Mouse (Mus musculus): ENCODE results near the gene Tenm4. TPM values are rescaled to one million over a fixed set of nuclear protein-coding genes. Genes with fewer than 3 reads are reported as not detected.

Gene Tenm4
- polyA plus RNA-seq, 1 experiment from 2014 or later = 62.8 TPM

GRCm38 (mm10) chr7:96807281-96808058 lies 636.4 kb downstream of the Tenm4 start:
- H3K36me3 ChIP-seq = 0 out of 2 replicates have a peak, but pooled peaks cover 3% of the 10 kb centered on the region
- 0 out of 2 replicates have a peak, but pooled peaks cover 6% of the 10 kb centered on the region for H3K4me1 ChIP-seq
- H3K27ac ChIP-seq = no peak overlapping the region
- H3K27me3 ChIP-seq = no peaks in the 10 kb centered on the region
- H3K9me3 ChIP-seq = no peaks in the 10 kb centered on the region
- 71% methylated on average over 15 of the region's 15 CpGs for WGBS
- no peak overlapping the region for H3K9ac ChIP-seq
- H3K4me2 ChIP-seq (replicated peaks) = no peak overlapping the region
- no peak overlapping the region for H3K4me3 ChIP-seq
- ATAC-seq (ENCODE audit: insufficient number of reproducible peaks, insufficient read depth, low FRiP score, low TSS enrichment) = no peak

GRCm38 (mm10) chr7:96808059-96808646 lies 637.1 kb downstream of the Tenm4 start:
- Histone ChIP-seq H3K36me3 (0 out of 2 replicates have a peak, but pooled peaks cover 3% of the 10 kb centered on the region), H3K4me3 (no peak overlapping the region), H3K9me3 (no peaks in the 10 kb centered on the region), H3K27ac (no peak overlapping the region), H3K4me2 (replicated peaks) (no peak overlapping the region), H3K27me3 (no peaks in the 10 kb centered on the region), H3K4me1 (peaks cover 11% of the 10 kb centered on the region), H3K9ac (no peak overlapping the region)
- no peak for ATAC-seq (ENCODE audit: insufficient number of reproducible peaks, insufficient read depth, low FRiP score, low TSS enrichment)
- WGBS = 83% methylated on average over 7 of the region's 7 CpGs

- H3K4me3 ChIP-seq = no peak overlapping the region
- ATAC-seq (ENCODE audit: insufficient number of reproducible peaks, insufficient read depth, low FRiP score, low TSS enrichment) = no peak
- H3K36me3 ChIP-seq = peaks cover 3% of the 10 kb centered on the region; the same call in 1 of the 2 replicates
- WGBS = 93% methylated on average over 11 of the region's 11 CpGs
- H3K4me2 ChIP-seq (replicated peaks) = no peak overlapping the region
- H3K9me3 ChIP-seq = no peaks in the 10 kb centered on the region
- H3K27ac ChIP-seq = no peak overlapping the region
- peaks cover 22% of the 10 kb centered on the region for H3K4me1 ChIP-seq
- H3K27me3 ChIP-seq = no peaks in the 10 kb centered on the region
- no peak overlapping the region for H3K9ac ChIP-seq
Observed at GRCm38 (mm10) chr7:96811691-96812090, 640.6 kb downstream of the Tenm4 start.

- 59% methylated on average over 5 of the region's 5 CpGs for WGBS
- H3K9ac ChIP-seq = no peak overlapping the region
- no peaks in the 10 kb centered on the region for H3K9me3 ChIP-seq
- peak overlapping the region; percentile 77 for H3K27ac ChIP-seq
- H3K4me1 ChIP-seq = peaks cover 24% of the 10 kb centered on the region
- peaks cover 3% of the 10 kb centered on the region; the same call in 1 of the 2 replicates for H3K36me3 ChIP-seq
- H3K4me3 ChIP-seq = no peak overlapping the region
- no peak overlapping the region for H3K4me2 ChIP-seq (replicated peaks)
- no peaks in the 10 kb centered on the region for H3K27me3 ChIP-seq
- ATAC-seq (ENCODE audit: insufficient number of reproducible peaks, insufficient read depth, low FRiP score, low TSS enrichment) = no peak
Observed at GRCm38 (mm10) chr7:96813036-96813435, 642.0 kb downstream of the Tenm4 start.

- Histone ChIP-seq H3K4me1 (peaks cover 24% of the 10 kb centered on the region), H3K9ac (no peak overlapping the region), H3K4me3 (no peak overlapping the region), H3K27me3 (no peaks in the 10 kb centered on the region), H3K4me2 (replicated peaks) (no peak overlapping the region), H3K9me3 (no peaks in the 10 kb centered on the region), H3K36me3 (peaks cover 3% of the 10 kb centered on the region; the same call in 1 of the 2 replicates), H3K27ac (peak overlapping the region; percentile 77)
- 50% methylated on average over 9 of the region's 9 CpGs for WGBS
- peak; percentile 56; the same call in 1 of the 2 replicates for ATAC-seq (ENCODE audit: insufficient number of reproducible peaks, insufficient read depth, low FRiP score, low TSS enrichment)
Observed at GRCm38 (mm10) chr7:96813497-96814400, 642.7 kb downstream of the Tenm4 start.

- no peaks in the 10 kb centered on the region for H3K9me3 ChIP-seq
- peaks cover 5% of the 10 kb centered on the region; the same call in 1 of the 2 replicates for H3K36me3 ChIP-seq
- peaks cover 24% of the 10 kb centered on the region for H3K4me1 ChIP-seq
- ATAC-seq (ENCODE audit: insufficient number of reproducible peaks, insufficient read depth, low FRiP score, low TSS enrichment) = no peak
- no peak overlapping the region for H3K9ac ChIP-seq
- no peak overlapping the region for H3K4me2 ChIP-seq (replicated peaks)
- no peak overlapping the region for H3K27ac ChIP-seq
- no peak overlapping the region for H3K4me3 ChIP-seq
- no peaks in the 10 kb centered on the region for H3K27me3 ChIP-seq
Observed at GRCm38 (mm10) chr7:96814581-96814980, 643.5 kb downstream of the Tenm4 start.

- Histone ChIP-seq H3K9me3 (no peaks in the 10 kb centered on the region), H3K36me3 (peaks cover 8% of the 10 kb centered on the region; the same call in 1 of the 2 replicates), H3K4me3 (no peak overlapping the region), H3K27ac (no peak overlapping the region), H3K9ac (no peak overlapping the region), H3K27me3 (no peaks in the 10 kb centered on the region), H3K4me2 (replicated peaks) (no peak overlapping the region), H3K4me1 (peaks cover 24% of the 10 kb centered on the region)
- ATAC-seq (ENCODE audit: insufficient number of reproducible peaks, insufficient read depth, low FRiP score, low TSS enrichment) = no peak
- WGBS = 44% methylated on average over 6 of the region's 6 CpGs
Observed at GRCm38 (mm10) chr7:96817030-96817674, 646.1 kb downstream of the Tenm4 start.

- peaks cover 10% of the 10 kb centered on the region; the same call in 1 of the 2 replicates for H3K36me3 ChIP-seq
- H3K27ac ChIP-seq = no peak overlapping the region
- no peak for ATAC-seq (ENCODE audit: insufficient number of reproducible peaks, insufficient read depth, low FRiP score, low TSS enrichment)
- no peaks in the 10 kb centered on the region for H3K27me3 ChIP-seq
- no peak overlapping the region for H3K4me2 ChIP-seq (replicated peaks)
- H3K4me1 ChIP-seq = peaks cover 17% of the 10 kb centered on the region
- H3K4me3 ChIP-seq = no peak overlapping the region
- no peaks in the 10 kb centered on the region for H3K9me3 ChIP-seq
- 92% methylated on average over 6 of the region's 6 CpGs for WGBS
- H3K9ac ChIP-seq = no peak overlapping the region
Observed at GRCm38 (mm10) chr7:96818236-96818916, 647.3 kb downstream of the Tenm4 start.

- Histone ChIP-seq H3K4me1 (peaks cover 10% of the 10 kb centered on the region), H3K4me2 (replicated peaks) (no peak overlapping the region), H3K4me3 (no peak overlapping the region), H3K9me3 (no peaks in the 10 kb centered on the region), H3K27ac (no peak overlapping the region), H3K36me3 (peaks cover 21% of the 10 kb centered on the region), H3K27me3 (no peaks in the 10 kb centered on the region), H3K9ac (no peak overlapping the region)
- no peak for ATAC-seq (ENCODE audit: insufficient number of reproducible peaks, insufficient read depth, low FRiP score, low TSS enrichment)
- 83% methylated on average over 3 of the region's 3 CpGs for WGBS
Observed at GRCm38 (mm10) chr7:96819538-96819937, 648.5 kb downstream of the Tenm4 start.

GRCm38 (mm10) chr7:96820343-96820742 lies 649.3 kb downstream of the Tenm4 start:
- H3K36me3 ChIP-seq = peaks cover 24% of the 10 kb centered on the region
- no peaks in the 10 kb centered on the region for H3K27me3 ChIP-seq
- no peak overlapping the region for H3K4me2 ChIP-seq (replicated peaks)
- no peak overlapping the region for H3K9ac ChIP-seq
- H3K4me3 ChIP-seq = no peak overlapping the region
- peaks cover 10% of the 10 kb centered on the region for H3K4me1 ChIP-seq
- no peak for ATAC-seq (ENCODE audit: insufficient number of reproducible peaks, insufficient read depth, low FRiP score, low TSS enrichment)
- 72% methylated on average over 6 of the region's 6 CpGs for WGBS
- H3K27ac ChIP-seq = no peak overlapping the region
- no peaks in the 10 kb centered on the region for H3K9me3 ChIP-seq

All from embryonic facial prominence, embryonic 12.5 days (tissue).